Mouse (Mus musculus) lung, adult 2 months (tissue): ENCODE results near the gene Spag7. TPM values are rescaled to one million over a fixed set of nuclear protein-coding genes. Genes with fewer than 3 reads are reported as not detected.
A peak's percentile ranks its signal among the peaks of the same experiment; 100 is the strongest.

Experiments used
- DNase-seq: peaks from one replicate; pipeline ENCODE4 v3.0.0; 2022
- H3K4me1 ChIP-seq: fragments of 200-500 bp; 2 replicates; pipeline ENCODE4 v1.6.1; 2011; ENCODE audit warnings: low read length; ENCODE audit not compliant: control insufficient read depth, insufficient read depth
- H3K4me3 ChIP-seq: fragments of 200-500 bp; replicated peaks from 2 replicates; pipeline ENCODE3; 2011; ENCODE audit warnings: low read depth, mild to moderate bottlenecking, control low read depth, low read length; ENCODE audit errors: extremely low read depth
- CTCF ChIP-seq: fragments of 200-500 bp; IDR thresholded peaks from 2 replicates; pipeline ENCODE4 v1.5.1; 2011; ENCODE audit warnings: mild to moderate bottlenecking, low read length, control low read depth; ENCODE audit not compliant: insufficient read depth
- POLR2A ChIP-seq: fragments of 200-500 bp; IDR thresholded peaks from 2 replicates; pipeline ENCODE4 v1.6.1; 2011; ENCODE audit warnings: low read depth, mild to moderate bottlenecking, control low read depth, low read length, borderline replicate concordance; ENCODE audit errors: extremely low read depth
- WGBS: fragments of 180-500 bp; shearing (Covaris S2); methylation state at CpG from one replicate; pipeline ENCODE4 v1.1.7; 2018; 5-methylcytosine and 5-hydroxymethylcytosine counted together
- polyA plus RNA-seq: library from polyadenylated mRNA; depleted of rRNA; stranded (reverse); fragments of >200 nt; gene quantifications from 2 replicates; pipeline ENCODE4 v1.2.3, GENCODE M21; 2012

Gene Spag7
- polyA plus RNA-seq, 1 experiment = 39.0 TPM

DNA sequence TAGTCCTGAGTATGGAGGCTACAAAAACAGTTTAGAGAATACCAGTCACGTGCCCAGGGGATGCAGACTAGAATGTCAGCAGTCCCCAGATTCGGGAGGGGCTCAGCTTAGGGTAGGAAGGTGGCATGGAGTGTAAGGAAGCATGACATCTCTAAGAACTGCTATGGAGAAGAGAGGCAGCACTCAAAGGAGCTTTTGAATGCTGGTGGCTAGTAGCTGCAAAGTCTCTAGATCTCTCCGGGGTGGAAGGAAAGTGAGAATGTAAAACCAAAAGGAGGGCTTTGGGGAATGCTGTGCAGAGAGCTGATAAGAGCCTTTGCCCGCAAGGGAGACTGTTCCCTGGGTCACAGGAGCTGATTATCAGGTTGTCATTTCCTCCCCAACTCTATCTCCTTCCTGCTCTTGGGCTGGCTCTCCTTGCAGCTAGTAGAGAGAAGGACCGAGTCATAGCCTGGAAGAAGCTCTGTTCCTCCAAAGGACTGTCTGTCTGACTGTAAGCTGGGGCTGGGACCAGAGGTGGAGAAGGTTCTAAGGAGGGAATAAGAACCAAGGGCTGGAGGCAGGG, 30.4 kb downstream of the Spag7 start, which contains the start of gene Gp1ba:
TSS of gene Gp1ba (plus strand) at position 409 of the 565 bp plus-strand sequence.
- TF ChIP-seq POLR2A (no peak), CTCF (no peak)
- Histone ChIP-seq H3K4me1 (no peaks in the 10 kb centered on the region), H3K4me3 (no peak within 1 kb of the TSS)
- WGBS = 20% methylated on average over 5 of the region's 5 CpGs
- DNase-seq = no peak

DNA sequence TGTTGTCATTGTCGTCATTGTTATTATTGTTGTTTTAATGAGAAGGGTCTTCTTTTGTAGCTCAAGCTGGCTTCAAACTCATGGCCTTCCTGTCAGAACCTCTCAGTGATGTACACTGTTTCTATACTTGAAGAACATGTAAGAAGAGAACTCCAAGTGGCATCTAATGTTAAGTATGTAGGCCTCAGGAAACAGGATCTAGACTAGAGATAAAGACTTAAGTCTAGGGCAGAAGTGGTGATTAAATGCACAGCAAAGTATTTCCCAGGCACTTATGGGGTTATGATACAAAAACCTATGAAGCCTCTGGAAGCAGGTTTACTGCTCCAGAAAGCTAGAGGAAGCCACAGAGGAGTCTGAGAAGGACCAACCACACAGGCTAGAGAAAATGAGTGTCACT, 30.9 kb downstream of the Spag7 start:
- Histone ChIP-seq H3K4me1 (no peaks in the 10 kb centered on the region), H3K4me3 (no peak overlapping the region)
- 88% methylated on average over 1 of the region's 1 CpGs for WGBS
- DNase-seq = no peak
- TF ChIP-seq POLR2A = no peak
- no peak for TF ChIP-seq CTCF

DNA sequence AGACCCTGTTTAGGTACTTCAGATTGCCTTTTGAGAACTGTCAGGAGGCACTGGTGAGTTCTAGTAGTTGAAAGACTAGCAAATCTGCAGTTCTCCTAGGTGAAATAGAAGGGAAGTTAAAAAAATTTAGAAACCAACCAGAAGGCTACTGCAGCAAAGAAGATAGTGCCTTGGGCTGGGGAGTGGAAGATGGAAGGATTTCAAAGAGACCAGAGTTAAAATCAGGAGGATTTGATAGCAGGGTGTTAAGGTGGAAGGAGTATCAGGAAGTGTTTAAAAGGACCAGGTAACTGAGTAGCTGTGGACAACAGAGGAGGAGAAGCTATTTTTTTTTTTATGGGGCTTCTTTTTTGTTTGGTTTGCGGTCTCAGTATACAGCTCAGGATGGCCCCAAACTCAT, 31.5 kb downstream of the Spag7 start:
- WGBS = 95% methylated on average over 1 of the region's 1 CpGs
- H3K4me3 ChIP-seq = no peak overlapping the region
- no peak for DNase-seq
- no peak for TF ChIP-seq CTCF
- TF ChIP-seq POLR2A = no peak
- no peaks in the 10 kb centered on the region for H3K4me1 ChIP-seq

DNA sequence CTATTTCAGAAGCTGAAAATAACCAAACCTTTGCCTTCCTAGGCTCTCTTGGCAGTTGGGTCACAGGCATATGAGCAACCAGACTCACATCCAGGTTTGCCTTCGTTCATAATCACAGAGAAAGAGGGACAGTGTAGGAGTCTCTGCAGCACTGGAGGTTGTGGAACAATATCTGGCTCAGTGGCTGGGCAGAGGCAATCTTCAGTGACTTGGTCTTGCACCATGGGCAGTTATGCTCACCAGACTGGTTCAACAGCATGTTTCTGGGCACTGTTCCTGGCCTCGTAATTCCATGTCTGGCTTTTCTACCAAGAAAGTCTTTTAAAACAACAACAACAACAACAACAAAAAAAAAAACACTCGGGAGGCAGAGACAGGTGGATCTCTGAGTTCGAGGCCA, 33.6 kb downstream of the Spag7 start:
- Histone ChIP-seq H3K4me1 (no peaks in the 10 kb centered on the region), H3K4me3 (no peak overlapping the region)
- TF ChIP-seq POLR2A = no peak
- TF ChIP-seq CTCF = no peak
- no peak for DNase-seq
- WGBS = 81% methylated on average over 4 of the region's 4 CpGs

DNA sequence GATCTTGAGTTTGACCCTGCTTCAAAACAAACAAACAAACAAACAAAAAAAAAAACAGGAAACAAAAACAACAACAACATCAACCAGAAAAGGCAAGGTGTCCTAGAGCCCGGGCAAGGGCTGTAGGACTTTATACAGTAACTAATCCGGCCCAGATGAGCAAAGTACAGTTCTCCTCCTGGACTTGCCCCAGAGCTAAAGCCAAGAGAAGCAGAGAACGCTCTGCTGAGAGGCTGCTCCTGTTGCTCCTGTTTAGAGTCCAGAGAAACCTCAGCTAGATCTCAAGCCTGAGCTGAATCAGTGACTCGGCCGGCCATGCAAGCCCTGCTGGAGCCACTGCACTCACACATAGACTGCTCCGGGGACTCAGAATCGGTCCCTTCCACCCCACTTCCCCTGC, 39.1 kb downstream of the Spag7 start:
- DNase-seq = no peak
- no peak overlapping the region for H3K4me3 ChIP-seq
- 73% methylated on average over 7 of the region's 7 CpGs for WGBS
- no peak for TF ChIP-seq POLR2A
- TF ChIP-seq CTCF = no peak
- no peaks in the 10 kb centered on the region for H3K4me1 ChIP-seq

DNA sequence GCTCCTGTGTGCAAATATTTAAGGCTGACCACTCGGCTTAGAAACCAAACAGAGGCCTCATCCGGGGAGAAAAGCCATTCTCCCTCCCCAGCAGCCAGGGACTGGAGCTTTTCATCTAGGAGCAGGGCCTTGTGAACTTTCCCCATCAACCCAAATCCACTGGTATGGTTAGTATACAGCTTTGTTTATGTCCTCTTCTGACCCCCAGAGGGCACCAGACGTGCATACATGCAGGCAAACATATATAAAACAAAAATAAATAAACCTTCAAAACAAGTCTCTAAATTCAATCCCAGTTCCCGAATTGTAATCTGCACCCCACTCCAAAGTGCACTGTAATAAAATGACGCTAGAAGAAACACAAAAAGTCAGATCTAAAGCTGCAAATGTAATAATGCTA, 39.7 kb downstream of the Spag7 start:
- no peak for DNase-seq
- H3K4me1 ChIP-seq = no peaks in the 10 kb centered on the region
- TF ChIP-seq POLR2A = no peak
- TF ChIP-seq CTCF = 0 out of 2 replicates have a peak, but pooled peaks have one; percentile 1
- WGBS = 47% methylated on average over 5 of the region's 5 CpGs
- H3K4me3 ChIP-seq = no peak overlapping the region

DNA sequence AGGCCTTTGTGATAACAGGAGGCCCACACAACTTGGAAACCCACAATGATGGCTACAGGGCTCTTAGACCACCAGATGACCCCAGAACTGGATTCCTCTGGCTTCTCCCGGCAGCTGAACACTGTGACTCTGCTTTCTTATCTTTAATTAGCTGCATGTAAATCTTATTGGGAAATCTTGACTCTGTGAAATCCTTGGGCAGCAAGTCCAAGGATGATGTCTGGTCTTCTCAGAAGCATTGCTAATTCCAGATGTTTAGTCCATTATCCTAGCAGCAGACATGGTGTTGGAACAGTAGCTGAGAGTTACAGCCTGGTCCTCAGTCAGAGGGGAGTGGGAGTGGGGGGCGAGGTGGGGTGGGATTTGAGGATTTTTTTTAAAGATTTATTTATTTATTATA, 40.8 kb downstream of the Spag7 start:
- TF ChIP-seq POLR2A (no peak), CTCF (no peak)
- no peak for DNase-seq
- H3K4me1 ChIP-seq = no peaks in the 10 kb centered on the region
- 49% methylated on average over 2 of the region's 2 CpGs for WGBS
- H3K4me3 ChIP-seq = no peak overlapping the region

DNA sequence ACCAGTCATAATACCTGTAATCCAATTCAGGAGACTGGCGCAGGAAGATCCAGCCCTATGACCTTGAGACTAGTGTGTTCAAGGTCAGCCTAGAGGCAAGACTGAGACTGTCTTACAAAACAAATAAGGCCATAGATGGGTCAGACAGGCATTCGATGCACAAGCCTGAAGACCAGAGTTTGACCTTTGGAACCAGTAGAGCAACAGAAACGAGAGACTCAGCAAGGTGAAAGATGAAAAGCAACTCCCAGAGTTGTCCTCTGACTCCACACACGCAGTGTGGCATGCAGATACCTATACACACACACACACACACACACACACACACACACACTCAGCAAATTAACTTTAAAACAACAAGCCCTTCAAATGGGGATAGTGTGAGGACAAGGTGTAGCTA, 42.3 kb downstream of the Spag7 start:
- no peak overlapping the region for H3K4me3 ChIP-seq
- H3K4me1 ChIP-seq = no peaks in the 10 kb centered on the region
- WGBS = 64% methylated on average over 4 of the region's 4 CpGs
- TF ChIP-seq CTCF (no peak), POLR2A (no peak)
- no peak for DNase-seq

DNA sequence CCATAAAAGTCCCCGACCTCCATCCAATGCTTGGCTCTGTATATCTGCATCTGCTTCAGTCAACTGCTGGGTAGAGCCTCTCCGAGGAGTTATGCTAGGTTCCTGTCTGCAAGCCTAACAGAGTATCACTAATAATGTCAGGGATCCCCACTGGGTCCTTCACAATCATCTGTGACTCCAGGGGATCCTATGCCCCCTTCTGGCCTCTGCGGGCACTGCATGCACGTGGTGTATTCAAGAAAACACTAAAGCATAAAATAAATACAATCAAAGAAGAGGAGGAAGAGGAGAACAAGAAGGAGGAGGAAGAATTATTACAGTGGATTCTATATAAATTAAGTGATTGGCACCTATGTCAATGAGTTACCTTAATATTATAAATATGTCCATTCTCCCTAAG, 43.7 kb downstream of the Spag7 start:
- 35% methylated on average over 4 of the region's 4 CpGs for WGBS
- TF ChIP-seq POLR2A (no peak), CTCF (peak; percentile 72)
- Histone ChIP-seq H3K4me3 (no peak overlapping the region), H3K4me1 (no peaks in the 10 kb centered on the region)
- no peak for DNase-seq

DNA sequence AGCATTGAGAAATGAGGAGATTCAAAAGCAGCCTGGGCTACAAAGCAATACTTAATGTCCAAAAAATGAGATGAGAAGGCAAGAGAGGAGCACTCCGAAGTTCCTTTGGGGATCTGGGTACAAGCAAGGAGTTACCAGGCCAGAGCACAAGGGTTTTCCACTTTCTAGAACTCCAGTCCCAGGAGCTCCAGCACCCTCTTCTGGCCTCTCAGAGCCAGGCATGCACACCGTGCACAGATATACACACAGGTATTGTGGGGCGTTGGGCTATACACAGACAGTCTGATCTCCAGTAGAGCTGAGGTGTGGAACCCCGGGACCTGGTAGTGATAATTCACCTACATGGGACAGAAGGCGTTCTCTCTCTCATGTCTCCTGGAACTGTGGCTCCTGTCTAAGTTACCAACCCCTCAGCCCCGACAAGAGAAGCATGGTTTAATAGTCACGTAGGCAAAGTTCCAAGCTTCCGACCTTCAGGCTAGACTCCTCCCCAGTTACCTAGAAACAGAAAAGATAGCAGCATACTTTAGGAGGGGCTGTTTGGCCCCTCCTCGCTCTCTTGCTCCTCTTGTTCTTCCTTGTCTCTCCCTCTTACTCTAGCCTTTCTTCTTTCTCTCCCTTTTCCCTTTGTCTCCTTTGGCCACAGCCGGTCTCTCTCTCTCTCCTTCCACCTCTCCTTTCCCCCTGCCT, 46.0 kb downstream of the Spag7 start:
- DNase-seq = no peak
- TF ChIP-seq CTCF (0 out of 2 replicates have a peak, but pooled peaks have one; percentile 2), POLR2A (no peak)
- no peak overlapping the region for H3K4me3 ChIP-seq
- 68% methylated on average over 10 of the region's 10 CpGs for WGBS
- H3K4me1 ChIP-seq = no peaks in the 10 kb centered on the region
